ENCODE assay signal across 8 mouse cellular contexts in genomic region chr9:96630571-96631388, GRCm38 (mm10). TPM values are rescaled to one million over a fixed set of nuclear protein-coding genes. Genes with fewer than 3 reads are reported as not detected.
A peak's percentile ranks its signal among the peaks of the same experiment; 100 is the strongest.
DNase-seq lines count a peak whose midpoint lies in the region; ATAC-seq lines count a peak whose summit lies in the region.

No protein-coding gene starts in this region.

- H3K9me3 ChIP-seq in hindbrain, embryonic 14.5 days (ENCODE audit: control insufficient read depth, low read length), result no peaks in the 10 kb centered on the region
- no peaks in the 10 kb centered on the region for H3K9me3 ChIP-seq in limb, embryonic 11.5 days (ENCODE audit: control insufficient read depth, low read length)
- H3K9me3 ChIP-seq in midbrain, embryonic 11.5 days (ENCODE audit: control insufficient read depth, low read length), result no peaks in the 10 kb centered on the region

- H3K9ac ChIP-seq in hindbrain, embryonic 14.5 days, result peak overlapping the region; percentile 98
- H3K9ac ChIP-seq in limb, embryonic 11.5 days (ENCODE audit: low read length), result peak overlapping the region; percentile 96
- H3K9ac ChIP-seq in midbrain, embryonic 11.5 days (ENCODE audit: low read length), result peak overlapping the region; percentile 95

- peak overlapping the region; percentile 96 for H3K27ac ChIP-seq in hindbrain, embryonic 14.5 days
- peak overlapping the region; percentile 98 for H3K27ac ChIP-seq in limb, embryonic 11.5 days (replicated peaks; ENCODE audit: low read depth, low read length)
- H3K27ac ChIP-seq in midbrain, embryonic 11.5 days (ENCODE audit: low read depth, low read length), result peak overlapping the region; percentile 95

- peak; percentile 49 for ATAC-seq in cerebellum, adult (ENCODE audit: insufficient number of reproducible peaks, low FRiP score, low TSS enrichment)
- peak; percentile 87 for ATAC-seq in hindbrain, embryonic 14.5 days (ENCODE audit: low FRiP score)
- peak; percentile 71 for ATAC-seq in limb, embryonic 11.5 days (ENCODE audit: insufficient number of reproducible peaks, low FRiP score, low TSS enrichment, low read depth)
- ATAC-seq in midbrain, embryonic 11.5 days (ENCODE audit: low FRiP score), result peak; percentile 86

- no peak for DNase-seq in cerebellum, postnatal 4 days (ENCODE audit: low spot score in 2 of 2)
- DNase-seq in cerebellum, adult 8-10 months, result peak; percentile 48
- DNase-seq in frontal cortex, postnatal 36 days (ENCODE audit: low spot score in 2 of 2), result peak; percentile 20 to 45
- peak; percentile 53 for DNase-seq in hindbrain, embryonic 14.5 days (ENCODE audit: low spot score)
- DNase-seq in limb, embryonic 11.5 days (ENCODE audit: low spot score), result peak; percentile 78
- peak; percentile 95 for DNase-seq in midbrain, embryonic 11.5 days (ENCODE audit: low spot score, missing footprints)
- DNase-seq in spleen, adult 12 weeks (ENCODE audit: low spot score), result peak; percentile 50

- peak overlapping the region; percentile 99 for H3K4me3 ChIP-seq in hindbrain, embryonic 14.5 days (replicated peaks; ENCODE audit: low read length)
- peak overlapping the region; percentile 76 for H3K4me3 ChIP-seq in limb, embryonic 11.5 days (ENCODE audit: low read depth, low read length)
- H3K4me3 ChIP-seq in midbrain, embryonic 11.5 days (ENCODE audit: low read depth, low read length), result peak overlapping the region; percentile 91

- H3K4me1 ChIP-seq in hindbrain, embryonic 14.5 days (replicated peaks; ENCODE audit: control insufficient read depth, insufficient read depth, low read length), result peaks cover 7% of the 10 kb centered on the region; the same call in 1 of the 2 replicates
- peaks cover 10% of the 10 kb centered on the region for H3K4me1 ChIP-seq in limb, embryonic 11.5 days (ENCODE audit: control insufficient read depth, insufficient read depth, low read length)
- H3K4me1 ChIP-seq in midbrain, embryonic 11.5 days (ENCODE audit: control insufficient read depth, insufficient read depth, low read length), result peaks cover 3% of the 10 kb centered on the region; the same call in 1 of the 2 replicates

- H3K36me3 ChIP-seq in hindbrain, embryonic 14.5 days (replicated peaks; ENCODE audit: control insufficient read depth, insufficient read depth), result no peaks in the 10 kb centered on the region
- H3K36me3 ChIP-seq in limb, embryonic 11.5 days (ENCODE audit: control insufficient read depth, insufficient read depth, low read length), result no peaks in the 10 kb centered on the region
- H3K36me3 ChIP-seq in midbrain, embryonic 11.5 days (ENCODE audit: control insufficient read depth, insufficient read depth, low read length), result no peaks in the 10 kb centered on the region

- H3K4me2 ChIP-seq in hindbrain, embryonic 14.5 days (replicated peaks), result peak overlapping the region; percentile 59
- peak overlapping the region; percentile 87 for H3K4me2 ChIP-seq in limb, embryonic 11.5 days (ENCODE audit: low read depth, severe bottlenecking)
- peak overlapping the region; percentile 91 for H3K4me2 ChIP-seq in midbrain, embryonic 11.5 days

- no peaks in the 10 kb centered on the region for H3K27me3 ChIP-seq in hindbrain, embryonic 14.5 days (ENCODE audit: control insufficient read depth, insufficient read depth, low read length)
- H3K27me3 ChIP-seq in limb, embryonic 11.5 days (ENCODE audit: control insufficient read depth, insufficient read depth, low read length), result no peaks in the 10 kb centered on the region
- H3K27me3 ChIP-seq in midbrain, embryonic 11.5 days (ENCODE audit: control insufficient read depth, insufficient read depth, low read length), result 0 out of 2 replicates have a peak, but pooled peaks cover 2% of the 10 kb centered on the region

- 1% methylated on average over 46 of the region's 105 CpGs for WGBS in hindbrain, embryonic 14.5 days
- under 1% methylated on average over 85 of the region's 105 CpGs for WGBS in limb, embryonic 11.5 days
- WGBS in midbrain, embryonic 11.5 days, result under 1% methylated on average over 74 of the region's 105 CpGs

RNA-seq across cellular contexts. Expression of gene Rasa2, which starts 0.6 kb away (rescaled TPM):
- polyA plus RNA-seq in hindbrain, embryonic 14.5 days (2014; fragmentation: Nextera tagmentation; extraction: Ambion mirVana), result 17.8 and 21.1 TPM in 2 replicates
- 20.1 and 20.6 TPM in 2 replicates for polyA plus RNA-seq in limb, embryonic 11.5 days (2014; fragmentation: Nextera tagmentation; extraction: Ambion mirVana)
- 14.0 and 15.1 TPM in 2 replicates for polyA plus RNA-seq in midbrain, embryonic 11.5 days (2014; fragmentation: Nextera tagmentation; extraction: Ambion mirVana)

Comparison
In these comparisons a context has a peak if more than half of its experiments do, and no peak if none do; other contexts are left out.
1. DNase-seq: peak in cerebellum, adult 8-10 months (single experiment), frontal cortex, postnatal 36 days (2 of 2), hindbrain, embryonic 14.5 days (single experiment), limb, embryonic 11.5 days (single experiment), midbrain, embryonic 11.5 days (single experiment) and spleen, adult 12 weeks (single experiment); none in cerebellum, postnatal 4 days (0 of 2).
2. Peak in every context shown above with its lines, with median percentiles within 50 percentile points of each other: ATAC-seq, H3K27ac ChIP-seq, H3K4me2 ChIP-seq, H3K4me3 ChIP-seq and H3K9ac ChIP-seq.